Comparison of ENCODE assay signal across 26 mouse cellular contexts in the genomic region with DNA sequence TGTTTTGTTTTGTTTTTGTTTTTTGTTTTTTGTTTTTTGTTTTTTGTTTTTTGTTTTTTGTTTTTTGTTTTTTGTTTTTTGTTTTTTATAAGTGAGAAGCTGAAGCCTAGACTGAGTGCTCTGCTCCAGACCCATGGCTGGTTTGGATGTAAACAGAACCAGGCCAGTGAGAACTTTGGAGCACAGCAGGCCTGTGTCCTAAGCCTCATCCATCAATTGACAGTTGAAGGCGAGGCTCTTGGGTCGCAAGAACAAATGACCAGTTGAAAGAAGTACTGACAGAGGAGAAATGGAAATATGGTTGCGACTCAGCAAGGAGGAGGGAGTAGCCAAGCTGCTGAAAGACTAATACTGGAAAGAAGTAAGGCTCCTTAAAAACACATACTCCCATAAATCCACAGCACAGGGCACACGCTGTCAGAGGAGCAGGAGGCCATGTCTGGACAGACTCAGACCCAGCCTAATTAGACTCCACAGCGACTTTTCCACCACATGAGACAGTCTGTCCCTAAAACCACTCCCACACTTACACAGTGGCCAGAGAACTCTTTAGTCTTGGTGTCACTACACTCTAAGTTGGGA.
A peak's percentile ranks its signal among the peaks of the same experiment; 100 is the strongest.
DNase-seq lines count a peak whose midpoint lies in the region; ATAC-seq lines count a peak whose summit lies in the region.
"Had no signal": no experiment of that assay in that cellular context is flagged by ENCODE, and none has a peak within 500 bp of the region (broad histone marks: within the 10 kb centered on the region; RNA-seq: fewer than 3 reads in every experiment).

No protein-coding gene starts in this region.

- no peak overlapping the region for H3K4me2 ChIP-seq in hindbrain, embryonic 13.5 days
- no peak overlapping the region for H3K4me2 ChIP-seq in lung, embryonic 15.5 days
- H3K4me2 ChIP-seq: heart, embryonic 13.5 days; hindbrain, embryonic 15.5 days; intestine, embryonic 15.5 days; limb, embryonic 13.5 days; liver, embryonic 12.5 days had no signal

- peaks cover 8% of the 10 kb centered on the region; the same call in 1 of the 2 replicates for H3K4me1 ChIP-seq in hindbrain, embryonic 10.5 days (replicated peaks)
- H3K4me1 ChIP-seq in hindbrain, embryonic 13.5 days (replicated peaks): peaks cover 15% of the 10 kb centered on the region
- H3K4me1 ChIP-seq in lung, embryonic 15.5 days: 0 out of 2 replicates have a peak, but pooled peaks cover 1% of the 10 kb centered on the region
- H3K4me1 ChIP-seq: forebrain, embryonic 10.5 days; heart, embryonic 13.5 days; hindbrain, embryonic 15.5 days; intestine, embryonic 15.5 days; limb, embryonic 13.5 days; liver, embryonic 12.5 days had no signal

- no peaks in the 10 kb centered on the region for H3K36me3 ChIP-seq in hindbrain, embryonic 10.5 days
- no peaks in the 10 kb centered on the region for H3K36me3 ChIP-seq in hindbrain, embryonic 13.5 days
- H3K36me3 ChIP-seq in lung, embryonic 15.5 days: no peaks in the 10 kb centered on the region
- H3K36me3 ChIP-seq: forebrain, embryonic 10.5 days; heart, embryonic 13.5 days; hindbrain, embryonic 15.5 days; intestine, embryonic 15.5 days; limb, embryonic 13.5 days; liver, embryonic 12.5 days; midbrain, embryonic 10.5 days had no signal

- H3K4me3 ChIP-seq in hindbrain, embryonic 10.5 days: no peak overlapping the region
- no peak overlapping the region for H3K4me3 ChIP-seq in hindbrain, embryonic 13.5 days
- H3K4me3 ChIP-seq in lung, embryonic 15.5 days: no peak overlapping the region
- H3K4me3 ChIP-seq: forebrain, embryonic 10.5 days; heart, adult 2 months; heart, embryonic 13.5 days; hindbrain, embryonic 15.5 days; intestine, embryonic 15.5 days; limb, embryonic 13.5 days; liver, embryonic 12.5 days; midbrain, embryonic 10.5 days had no signal

- ATAC-seq in hindbrain, embryonic 13.5 days (ENCODE audit: low FRiP score): no peak
- peak; percentile 83 for ATAC-seq in lung, embryonic 15.5 days (ENCODE audit: borderline replicate concordance, extremely low read depth, low FRiP score, low TSS enrichment)
- no peak for ATAC-seq in cerebellum, adult (ENCODE audit: insufficient number of reproducible peaks, low FRiP score, low TSS enrichment)
- ATAC-seq: intestine, embryonic 15.5 days; liver, embryonic 12.5 days; midbrain, embryonic 16.5 days had no signal

- 0 out of 2 replicates have a peak, but pooled peaks cover 4% of the 10 kb centered on the region for H3K9me3 ChIP-seq in hindbrain, embryonic 10.5 days
- peaks cover 3% of the 10 kb centered on the region; the same call in 1 of the 2 replicates for H3K9me3 ChIP-seq in hindbrain, embryonic 13.5 days
- no peaks in the 10 kb centered on the region for H3K9me3 ChIP-seq in lung, embryonic 15.5 days
- H3K9me3 ChIP-seq: forebrain, embryonic 10.5 days; heart, embryonic 13.5 days; hindbrain, embryonic 15.5 days; intestine, embryonic 15.5 days; liver, embryonic 12.5 days had no signal

- WGBS in hindbrain, embryonic 10.5 days: 55% methylated on average over 5 of the region's 5 CpGs
- WGBS in hindbrain, embryonic 13.5 days: 35% methylated on average over 5 of the region's 5 CpGs
- 12% methylated on average over 5 of the region's 5 CpGs for WGBS in lung, embryonic 15.5 days

- no peak overlapping the region for H3K9ac ChIP-seq in hindbrain, embryonic 13.5 days
- H3K9ac ChIP-seq in lung, embryonic 15.5 days: no peak overlapping the region
- H3K9ac ChIP-seq: heart, embryonic 13.5 days; hindbrain, embryonic 15.5 days; intestine, embryonic 15.5 days; limb, embryonic 13.5 days; liver, embryonic 12.5 days had no signal

- 0 out of 2 replicates have a peak overlapping the region, but pooled peaks have one; percentile 2 for H3K27ac ChIP-seq in hindbrain, embryonic 10.5 days
- H3K27ac ChIP-seq in hindbrain, embryonic 13.5 days: no peak overlapping the region
- no peak overlapping the region for H3K27ac ChIP-seq in lung, embryonic 15.5 days
- H3K27ac ChIP-seq: forebrain, embryonic 10.5 days; heart, adult 2 months; heart, embryonic 13.5 days; intestine, embryonic 15.5 days; limb, embryonic 13.5 days; liver, embryonic 12.5 days; macrophage; midbrain, embryonic 10.5 days had no signal

- no peaks in the 10 kb centered on the region for H3K27me3 ChIP-seq in hindbrain, embryonic 10.5 days (ENCODE audit: insufficient read depth, poor library complexity, severe bottlenecking)
- no peaks in the 10 kb centered on the region for H3K27me3 ChIP-seq in hindbrain, embryonic 13.5 days
- no peaks in the 10 kb centered on the region for H3K27me3 ChIP-seq in lung, embryonic 15.5 days
- H3K27me3 ChIP-seq: heart, embryonic 13.5 days; hindbrain, embryonic 15.5 days; intestine, embryonic 15.5 days; limb, embryonic 13.5 days; liver, embryonic 12.5 days had no signal

- no peak for DNase-seq in hindbrain, embryonic 10.5 days (ENCODE audit: low spot score)
- no peak for DNase-seq in lung, postnatal 14 days
- DNase-seq in MN1 (ENCODE audit: low spot score): peak; percentile 11
- DNase-seq in hindlimb bud, embryonic 11.5 days (ENCODE audit: extremely low spot score, low read depth, low spot score): peak; percentile 37
- no peak for DNase-seq in layer of hippocampus, adult 18-20 months (ENCODE audit: low spot score in 2 of 2)
- DNase-seq: adrenal gland, postnatal 10 days; cerebellum, adult 2 months; cerebellum, postnatal 36 days; gastrocnemius, postnatal 36 days; heart, adult 2 months; heart, postnatal 14 days; kidney, adult 9 months; layer of hippocampus, postnatal 36 days; thymus, postnatal 14 days had no signal

Comparison
In these comparisons a context has a peak if more than half of its experiments do, and no peak if none do; other contexts are left out.
1. DNase-seq: peak in MN1 (single experiment) and hindlimb bud, embryonic 11.5 days (single experiment); none in hindbrain, embryonic 10.5 days (single experiment), lung, postnatal 14 days (single experiment) and layer of hippocampus, adult 18-20 months (0 of 2).